Mouse (Mus musculus) layer of hippocampus, postnatal 36 days (tissue): ENCODE data around the gene Cpne2. TPM values are rescaled to one million over a fixed set of nuclear protein-coding genes. Genes with fewer than 3 reads are reported as not detected.

Source experiments
- DNase-seq, 2 experiments: peaks; one replicate each; pipeline ENCODE4 v3.0.0; 2022
- microRNA-seq, 2 experiments: library from miRNA; unstranded; fragments of <30 nt; microRNA quantifications; one replicate each; pipeline ENCODE4 v1.2.0; 2021
- total RNA-seq, 2 experiments: library from RNA; stranded (reverse); gene quantifications; 2 replicates each; pipeline ENCODE4 v1.2.3; 2021

The Cpne2 gene
- total RNA-seq, 2 experiments from 2014 or later: 37.8 to 44.4 TPM

GRCm38 (mm10) chr8:94582569-94582968, 49.8 kb downstream of the Cpne2 start:
- DNase-seq: no peak

- peak in 1 of 2 experiments; percentile 55 for DNase-seq
Measured at GRCm38 (mm10) chr8:94584238-94584817, 51.5 kb downstream of the Cpne2 start.

GRCm38 (mm10) chr8:94591691-94592090, 58.9 kb downstream of the Cpne2 start:
- no peak for DNase-seq

- no peak for DNase-seq
Measured at GRCm38 (mm10) chr8:94594211-94594610, 61.4 kb downstream of the Cpne2 start.

GRCm38 (mm10) chr8:94600478-94600877, 67.7 kb downstream of the Cpne2 start:
- DNase-seq: no peak

GRCm38 (mm10) chr8:94601034-94601606, 68.3 kb downstream of the Cpne2 start:
- no peak for DNase-seq

GRCm38 (mm10) chr8:94601607-94602385, 69.0 kb downstream of the Cpne2 start, which contains the start of the genes Rspry1 and Fam192a:
Rspry1 (plus strand) TSS chr8:94601937.
Fam192a (minus strand) TSS chr8:94601997.
- peak; percentile 100 for DNase-seq

- DNase-seq: peak; percentile 11 to 14
Measured at GRCm38 (mm10) chr8:94602471-94603131, 69.8 kb downstream of the Cpne2 start.

- no peak for DNase-seq
Measured at GRCm38 (mm10) chr8:94604030-94604429, 71.2 kb downstream of the Cpne2 start.

GRCm38 (mm10) chr8:94607064-94607463, 74.3 kb downstream of the Cpne2 start:
- DNase-seq: no peak

Small RNA genes lying within 50 kb of the gene (microRNA-seq; reads per million reads assigned to microRNA genes)
- gene Mir7072: 0 reads per million in 2 experiments

Other genes starting within 250 kb of the Cpne2 start
- gene Slc12a3, start 203.8 kb upstream of the Cpne2 start, total RNA-seq: under 1 TPM; 0.18 to 0.20 TPM
- 10 to 100 TPM; 54.8 to 80.2 TPM for gene Herpud1, start 146.6 kb upstream of the Cpne2 start, total RNA-seq
- 1 to 10 TPM in 1 of 2 experiments, under 1 TPM in 1; 0.55 to 1.3 TPM for gene Nlrc5, start 98.6 kb upstream of the Cpne2 start, total RNA-seq
- gene Rspry1, start 68.9 kb downstream of the Cpne2 start, total RNA-seq: 10 to 100 TPM; 26.1 to 27.0 TPM
- 10 to 100 TPM; 37.5 to 43.0 TPM for gene Fam192a, start 69.0 kb downstream of the Cpne2 start, total RNA-seq
- gene Arl2bp, start 133.6 kb downstream of the Cpne2 start, total RNA-seq: 100 to 1,000 TPM; 150 to 161 TPM
- 10 to 100 TPM; 41.5 to 47.1 TPM for gene Pllp, start 163.3 kb downstream of the Cpne2 start, total RNA-seq
- not detected for gene Ccl22, start 212.6 kb downstream of the Cpne2 start, total RNA-seq
- 100 to 1,000 TPM; 425 TPM for gene Cx3cl1, start 239.0 kb downstream of the Cpne2 start, total RNA-seq